Mouse (Mus musculus): ENCODE data around the gene Cacna1s. TPM values are rescaled to one million over a fixed set of nuclear protein-coding genes. Genes with fewer than 3 reads are reported as not detected.

Cacna1s gene
- polyA plus RNA-seq, 1 experiment from 2014 or later = 0.29 TPM

GRCm38 (mm10) chr1:136122030-136122429 is 69.5 kb downstream of the Cacna1s start:
- Histone ChIP-seq H3K4me1 (replicated peaks) (peaks cover 17% of the 10 kb centered on the region), H3K4me3 (no peak overlapping the region), H3K9me3 (no peaks in the 10 kb centered on the region), H3K27ac (no peak overlapping the region), H3K36me3 (no peaks in the 10 kb centered on the region), H3K27me3 (no peaks in the 10 kb centered on the region), H3K9ac (no peak overlapping the region), H3K4me2 (no peak overlapping the region)
- WGBS = 72% methylated on average over 8 of the region's 8 CpGs
- no peak for ATAC-seq (ENCODE audit: low FRiP score)

GRCm38 (mm10) chr1:136126159-136126765 is 73.7 kb downstream of the Cacna1s start:
- H3K4me2 ChIP-seq = no peak overlapping the region
- no peak overlapping the region for H3K4me3 ChIP-seq
- H3K9ac ChIP-seq = no peak overlapping the region
- no peak overlapping the region for H3K27ac ChIP-seq
- no peak for ATAC-seq (ENCODE audit: low FRiP score)
- peaks cover 29% of the 10 kb centered on the region for H3K4me1 ChIP-seq (replicated peaks)
- WGBS = 82% methylated on average over 10 of the region's 10 CpGs
- no peaks in the 10 kb centered on the region for H3K36me3 ChIP-seq
- no peaks in the 10 kb centered on the region for H3K9me3 ChIP-seq
- H3K27me3 ChIP-seq = peaks cover 12% of the 10 kb centered on the region; the same call in 1 of the 2 replicates

DNA sequence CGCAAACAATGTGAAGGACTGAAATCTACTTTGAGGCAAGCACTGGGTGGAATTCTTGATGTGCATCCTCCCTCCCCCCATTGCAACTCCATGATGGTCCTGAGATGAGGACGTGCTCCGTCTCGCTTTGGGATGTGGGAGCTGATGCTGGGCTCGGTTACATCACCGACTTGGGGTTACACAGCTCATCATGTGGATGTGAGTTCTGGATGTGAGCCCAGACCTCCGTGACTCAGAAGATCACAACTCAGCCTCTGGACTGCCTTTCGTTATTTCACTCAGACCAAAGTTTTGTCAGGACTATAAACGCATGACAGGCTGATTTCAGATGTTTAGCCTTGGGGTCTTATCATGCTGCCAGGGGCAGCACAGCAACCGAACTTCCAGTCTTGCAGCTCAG is 74.3 kb downstream of the Cacna1s start:
- ATAC-seq (ENCODE audit: low FRiP score) = no peak
- Histone ChIP-seq H3K36me3 (no peaks in the 10 kb centered on the region), H3K9me3 (no peaks in the 10 kb centered on the region), H3K27ac (no peak overlapping the region), H3K4me3 (no peak overlapping the region), H3K27me3 (peaks cover 12% of the 10 kb centered on the region; the same call in 1 of the 2 replicates), H3K9ac (no peak overlapping the region), H3K4me1 (replicated peaks) (peaks cover 29% of the 10 kb centered on the region), H3K4me2 (no peak overlapping the region)
- WGBS = 88% methylated on average over 10 of the region's 10 CpGs

- H3K9ac ChIP-seq = no peak overlapping the region
- H3K9me3 ChIP-seq = no peaks in the 10 kb centered on the region
- 77% methylated on average over 3 of the region's 3 CpGs for WGBS
- peaks cover 12% of the 10 kb centered on the region; the same call in 1 of the 2 replicates for H3K27me3 ChIP-seq
- ATAC-seq (ENCODE audit: low FRiP score) = no peak
- H3K27ac ChIP-seq = no peak overlapping the region
- peaks cover 38% of the 10 kb centered on the region for H3K4me1 ChIP-seq (replicated peaks)
- H3K4me3 ChIP-seq = no peak overlapping the region
- no peaks in the 10 kb centered on the region for H3K36me3 ChIP-seq
- no peak overlapping the region for H3K4me2 ChIP-seq
Measured at GRCm38 (mm10) chr1:136127856-136128255, 75.3 kb downstream of the Cacna1s start.

- WGBS = 53% methylated on average over 5 of the region's 5 CpGs
- no peak for ATAC-seq (ENCODE audit: low FRiP score)
- Histone ChIP-seq H3K27me3 (peaks cover 12% of the 10 kb centered on the region; the same call in 1 of the 2 replicates), H3K27ac (no peak overlapping the region), H3K4me1 (replicated peaks) (peaks cover 43% of the 10 kb centered on the region), H3K9ac (no peak overlapping the region), H3K9me3 (no peaks in the 10 kb centered on the region), H3K4me3 (no peak overlapping the region), H3K4me2 (no peak overlapping the region), H3K36me3 (no peaks in the 10 kb centered on the region)
Measured at GRCm38 (mm10) chr1:136128416-136128815, 75.9 kb downstream of the Cacna1s start.

GRCm38 (mm10) chr1:136128944-136129589 is 76.5 kb downstream of the Cacna1s start:
- Histone ChIP-seq H3K4me1 (replicated peaks) (peaks cover 50% of the 10 kb centered on the region), H3K27me3 (peaks cover 12% of the 10 kb centered on the region; the same call in 1 of the 2 replicates), H3K27ac (0 out of 2 replicates have a peak overlapping the region, but pooled peaks have one; percentile 8), H3K9ac (peak overlapping the region; percentile 43; the same call in 1 of the 2 replicates), H3K36me3 (no peaks in the 10 kb centered on the region), H3K9me3 (no peaks in the 10 kb centered on the region), H3K4me2 (no peak overlapping the region), H3K4me3 (no peak overlapping the region)
- WGBS = 55% methylated on average over 4 of the region's 4 CpGs
- no peak for ATAC-seq (ENCODE audit: low FRiP score)

DNA sequence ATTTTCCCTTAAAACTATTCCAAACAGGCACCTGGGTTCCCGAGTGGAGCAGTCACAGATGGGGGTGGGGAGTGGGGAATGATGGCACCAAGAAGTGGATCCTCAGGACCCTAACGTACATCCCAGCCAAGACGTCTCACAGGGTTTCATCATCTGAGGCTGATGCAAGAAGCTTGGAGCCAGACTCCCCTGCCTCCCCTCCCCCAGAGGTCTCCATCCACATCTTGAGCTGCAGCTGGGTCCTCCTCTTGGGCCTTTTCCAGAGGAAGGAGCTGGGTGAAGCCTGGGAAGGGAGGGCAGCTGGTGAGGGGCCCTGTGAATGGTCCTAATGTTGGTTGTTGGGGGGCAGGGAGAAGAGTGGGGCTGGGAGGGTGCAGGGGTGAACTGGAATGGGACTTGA is 77.6 kb downstream of the Cacna1s start:
- H3K36me3 ChIP-seq = no peaks in the 10 kb centered on the region
- 0 out of 2 replicates have a peak overlapping the region, but pooled peaks have one; percentile 97 for H3K27ac ChIP-seq
- peak overlapping the region; percentile 94 for H3K4me3 ChIP-seq
- H3K27me3 ChIP-seq = peaks cover 12% of the 10 kb centered on the region; the same call in 1 of the 2 replicates
- peaks cover 60% of the 10 kb centered on the region for H3K4me1 ChIP-seq (replicated peaks)
- H3K4me2 ChIP-seq = peak overlapping the region; percentile 82
- WGBS = 54% methylated on average over 3 of the region's 3 CpGs
- no peak for ATAC-seq (ENCODE audit: low FRiP score)
- H3K9me3 ChIP-seq = no peaks in the 10 kb centered on the region
- H3K9ac ChIP-seq = peak overlapping the region; percentile 99

DNA sequence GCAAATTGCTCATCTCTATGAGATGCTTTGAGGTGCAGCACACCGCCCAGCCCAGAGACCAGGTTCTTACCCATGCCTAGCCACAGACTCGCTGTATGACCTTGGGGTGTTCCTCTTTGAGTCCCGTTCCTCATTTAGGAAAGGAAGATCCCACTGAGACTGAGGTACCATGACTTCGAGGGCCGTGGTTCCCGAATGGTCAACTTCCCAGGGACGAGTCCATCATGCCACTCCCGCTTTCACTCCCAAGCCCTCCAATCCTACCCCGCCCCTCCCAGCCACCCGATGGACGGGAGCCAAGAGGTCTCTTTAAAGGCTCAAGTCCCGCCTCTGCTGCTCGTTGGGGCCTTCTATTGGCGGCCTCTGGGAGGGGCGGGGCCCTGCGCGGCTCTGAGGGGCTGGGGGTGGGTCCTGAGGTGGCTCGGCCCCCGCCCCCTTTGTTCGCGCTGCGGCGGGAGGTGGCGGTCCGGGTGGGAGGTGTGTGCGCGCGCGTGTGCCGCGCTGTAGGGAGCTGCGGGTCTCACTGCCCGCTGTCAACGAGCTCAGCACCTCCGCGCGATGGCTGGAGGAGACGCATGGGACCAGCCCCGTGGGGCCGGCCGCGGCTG is 78.5 kb downstream of the Cacna1s start, which contains the start of gene Kif21b:
Gene Kif21b (plus strand): TSS at position 439 of the 608 bp plus-strand sequence.
- Histone ChIP-seq H3K4me1 (replicated peaks) (peaks cover 70% of the 10 kb centered on the region), H3K36me3 (no peaks in the 10 kb centered on the region), H3K27ac (peak within 1 kb of the TSS; percentile 97), H3K4me3 (peak within 1 kb of the TSS; percentile 94), H3K27me3 (peaks cover 12% of the 10 kb centered on the region; the same call in 1 of the 2 replicates), H3K4me2 (peak within 1 kb of the TSS; percentile 82), H3K9me3 (no peaks in the 10 kb centered on the region), H3K9ac (peak within 1 kb of the TSS; percentile 99)
- WGBS = 2% methylated on average over 41 of the region's 42 CpGs
- ATAC-seq (ENCODE audit: low FRiP score) = peak; percentile 89

DNA sequence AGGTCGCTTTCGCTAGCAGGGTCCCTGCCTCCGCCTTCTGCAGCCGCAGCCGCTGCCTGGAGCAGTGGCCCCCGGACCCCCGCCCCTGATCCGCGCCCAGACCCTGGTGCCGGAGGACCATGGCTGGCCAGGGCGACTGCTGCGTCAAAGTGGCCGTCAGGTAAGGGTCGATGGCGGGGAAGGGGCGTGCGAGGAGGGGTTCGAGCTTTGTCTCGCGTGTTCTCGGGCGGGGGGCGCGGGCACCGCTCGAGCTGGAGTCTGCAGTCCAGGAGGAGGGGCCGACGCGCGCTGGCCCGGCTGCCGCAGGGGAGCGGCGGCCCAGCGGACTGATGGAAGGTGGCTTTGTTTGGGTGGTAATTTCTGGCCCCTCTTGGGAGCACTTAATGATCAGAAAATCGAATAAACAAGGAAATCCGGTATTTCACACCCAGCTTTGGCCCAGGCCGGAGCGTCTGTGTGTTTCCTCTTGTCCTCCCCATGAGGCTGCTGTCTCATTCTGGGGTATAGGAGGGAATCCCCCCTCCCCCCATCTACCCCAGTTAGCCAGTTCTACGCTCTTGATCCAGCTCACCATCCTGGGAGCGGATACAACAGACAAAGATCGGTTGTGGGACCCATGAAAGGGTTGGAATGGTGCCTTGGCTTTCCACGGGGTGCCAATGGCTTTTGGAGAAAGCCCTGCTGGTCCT is 79.2 kb downstream of the Cacna1s start:
- peak overlapping the region; percentile 82 for H3K4me2 ChIP-seq
- under 1% methylated on average over 43 of the region's 43 CpGs for WGBS
- H3K27ac ChIP-seq = peak overlapping the region; percentile 97
- peak overlapping the region; percentile 99 for H3K9ac ChIP-seq
- peak overlapping the region; percentile 94 for H3K4me3 ChIP-seq
- peaks cover 3% of the 10 kb centered on the region; the same call in 1 of the 2 replicates for H3K36me3 ChIP-seq
- peaks cover 77% of the 10 kb centered on the region for H3K4me1 ChIP-seq (replicated peaks)
- peak; percentile 58 for ATAC-seq (ENCODE audit: low FRiP score)
- H3K27me3 ChIP-seq = peaks cover 12% of the 10 kb centered on the region; the same call in 1 of the 2 replicates
- H3K9me3 ChIP-seq = no peaks in the 10 kb centered on the region

- Histone ChIP-seq H3K9ac (peak overlapping the region; percentile 99), H3K4me3 (peak overlapping the region; percentile 94), H3K9me3 (no peaks in the 10 kb centered on the region), H3K4me1 (replicated peaks) (peaks cover 85% of the 10 kb centered on the region), H3K27me3 (peaks cover 12% of the 10 kb centered on the region; the same call in 1 of the 2 replicates), H3K36me3 (peaks cover 4% of the 10 kb centered on the region; the same call in 1 of the 2 replicates), H3K27ac (peak overlapping the region; percentile 97), H3K4me2 (peak overlapping the region; percentile 82)
- ATAC-seq (ENCODE audit: low FRiP score) = peak; percentile 22
- WGBS = 25% methylated on average over 10 of the region's 10 CpGs
Measured at GRCm38 (mm10) chr1:136132386-136133201, 80.0 kb downstream of the Cacna1s start.

DNA sequence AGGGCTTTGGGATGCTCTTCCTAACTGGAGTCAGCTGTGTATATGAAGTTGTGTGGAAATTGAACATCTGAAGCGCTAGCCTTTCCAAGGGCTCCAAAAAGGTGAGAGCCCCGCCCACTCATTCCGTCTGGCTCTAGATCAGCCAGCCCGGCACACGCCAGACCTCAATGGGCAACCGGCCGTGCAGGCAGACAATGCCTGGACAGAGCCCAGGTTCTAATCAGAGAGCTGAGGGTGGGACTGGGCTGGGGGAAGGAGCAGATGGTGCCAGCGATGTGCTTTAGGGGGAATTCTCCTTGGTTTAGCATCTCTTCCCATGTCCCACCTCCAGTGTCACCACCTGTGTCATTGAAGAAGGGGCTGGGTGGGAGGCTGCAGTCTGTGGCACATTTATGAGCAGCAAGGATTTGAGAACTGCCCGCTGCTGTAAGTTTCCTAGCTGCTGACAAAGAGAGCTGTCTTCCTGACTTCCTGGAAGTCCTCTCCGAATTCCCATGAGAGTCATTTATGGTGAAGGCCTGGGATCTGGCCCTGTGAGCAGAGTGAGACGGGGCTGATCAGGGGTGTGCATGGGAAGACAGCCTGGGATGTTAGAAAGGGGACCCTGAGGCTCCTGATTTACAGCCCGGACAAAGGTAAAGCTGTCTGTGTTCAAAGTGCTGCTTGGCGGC is 81.2 kb downstream of the Cacna1s start:
- Histone ChIP-seq H3K27me3 (peaks cover 12% of the 10 kb centered on the region; the same call in 1 of the 2 replicates), H3K9ac (peak overlapping the region; percentile 99), H3K36me3 (peaks cover 4% of the 10 kb centered on the region; the same call in 1 of the 2 replicates), H3K27ac (peak overlapping the region; percentile 97), H3K9me3 (no peaks in the 10 kb centered on the region), H3K4me2 (peak overlapping the region; percentile 82), H3K4me3 (peak overlapping the region; percentile 94), H3K4me1 (replicated peaks) (peaks cover 88% of the 10 kb centered on the region)
- 32% methylated on average over 13 of the region's 13 CpGs for WGBS
- no peak for ATAC-seq (ENCODE audit: low FRiP score)
